8 mouse cellular contexts compared by ENCODE assay signal in the genomic region with DNA sequence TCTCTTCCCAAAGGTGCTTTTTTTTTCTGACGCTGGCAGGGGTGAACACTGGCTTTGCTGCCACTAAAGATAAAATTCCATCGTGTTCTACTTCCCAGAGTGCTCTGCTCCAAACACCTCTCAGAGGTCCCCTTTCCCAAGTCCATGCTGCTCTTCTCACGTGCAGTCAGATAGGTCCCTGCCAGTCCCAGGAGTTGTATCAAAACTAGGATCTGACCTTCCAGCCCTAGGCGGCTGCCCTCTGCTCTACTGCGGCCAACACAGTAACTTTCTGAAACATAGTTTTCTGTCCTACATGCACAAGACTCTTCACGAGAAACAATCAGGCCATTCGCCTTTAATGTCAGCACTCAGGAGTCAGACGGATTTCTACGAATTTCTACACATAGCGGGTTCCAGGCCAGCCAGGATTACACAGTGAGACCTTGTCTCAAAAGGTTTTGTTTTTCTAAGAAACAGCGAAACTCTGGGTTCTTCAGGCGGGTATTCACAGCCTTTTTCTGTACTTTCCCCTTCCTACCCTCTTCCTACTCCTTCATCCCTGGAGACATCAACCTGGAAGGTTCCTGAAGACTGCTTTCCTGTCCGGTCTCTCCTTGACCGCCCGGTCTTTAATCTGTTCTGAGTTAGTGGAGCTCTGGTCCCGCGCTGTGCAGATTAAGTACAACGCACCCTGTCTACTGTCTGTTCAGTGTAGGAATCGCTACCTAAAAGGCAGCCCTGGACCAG. TPM values are rescaled to one million over a fixed set of nuclear protein-coding genes. Genes with fewer than 3 reads are reported as not detected.
DNase-seq lines count a peak whose midpoint lies in the region; ATAC-seq and TF ChIP-seq lines count a peak whose summit lies in the region.

No protein-coding gene starts in this region.

- H3K27me3 ChIP-seq in lung, postnatal 0 days (replicated peaks; ENCODE audit: insufficient read depth, low read length), result no peaks in the 10 kb centered on the region
- H3K27me3 ChIP-seq in embryonic facial prominence, embryonic 14.5 days (replicated peaks; ENCODE audit: control insufficient read depth, insufficient read depth, low read length), result no peaks in the 10 kb centered on the region
- H3K27me3 ChIP-seq in hindbrain, embryonic 14.5 days (ENCODE audit: control insufficient read depth, insufficient read depth, low read length), result no peaks in the 10 kb centered on the region
- no peaks in the 10 kb centered on the region for H3K27me3 ChIP-seq in midbrain, embryonic 14.5 days (ENCODE audit: control insufficient read depth, insufficient read depth, low read length)

- peak overlapping the region; percentile 67 for H3K4me2 ChIP-seq in lung, postnatal 0 days (replicated peaks; ENCODE audit: low read depth, low read length)
- H3K4me2 ChIP-seq in embryonic facial prominence, embryonic 14.5 days (ENCODE audit: low read depth, low read length), result peak overlapping the region; percentile 63
- H3K4me2 ChIP-seq in hindbrain, embryonic 14.5 days (replicated peaks), result peak overlapping the region; percentile 79
- H3K4me2 ChIP-seq in midbrain, embryonic 14.5 days (ENCODE audit: low read length), result peak overlapping the region; percentile 85

- TF ChIP-seq EP300 in lung, postnatal 0 days (IDR thresholded peaks at IDR 0.05), result no peak

- H3K9ac ChIP-seq in lung, postnatal 0 days (replicated peaks; ENCODE audit: low read depth), result peak overlapping the region; percentile 47
- peak overlapping the region; percentile 63 for H3K9ac ChIP-seq in embryonic facial prominence, embryonic 14.5 days (ENCODE audit: low read depth, low read length)
- H3K9ac ChIP-seq in hindbrain, embryonic 14.5 days, result peak overlapping the region; percentile 80
- H3K9ac ChIP-seq in midbrain, embryonic 14.5 days (replicated peaks; ENCODE audit: low read length), result peak overlapping the region; percentile 80

- H3K27ac ChIP-seq in lung, postnatal 0 days (ENCODE audit: low read length), result peak overlapping the region; percentile 85
- H3K27ac ChIP-seq in embryonic facial prominence, embryonic 14.5 days (replicated peaks; ENCODE audit: low read depth, low read length), result peak overlapping the region; percentile 85
- H3K27ac ChIP-seq in hindbrain, embryonic 14.5 days, result peak overlapping the region; percentile 81
- H3K27ac ChIP-seq in midbrain, embryonic 14.5 days (replicated peaks; ENCODE audit: low read depth, low read length), result peak overlapping the region; percentile 85

- H3K4me3 ChIP-seq in lung, postnatal 0 days (ENCODE audit: low read depth, low read length), result peak overlapping the region; percentile 39
- peak overlapping the region; percentile 56 for H3K4me3 ChIP-seq in embryonic facial prominence, embryonic 14.5 days (ENCODE audit: low read depth, low read length)
- H3K4me3 ChIP-seq in hindbrain, embryonic 14.5 days (replicated peaks; ENCODE audit: low read length), result peak overlapping the region; percentile 58
- H3K4me3 ChIP-seq in midbrain, embryonic 14.5 days (replicated peaks; ENCODE audit: low read depth, low read length), result peak overlapping the region; percentile 60

- DNase-seq in lung, postnatal 0 days (ENCODE audit: low spot score), result peak; percentile 28
- DNase-seq in lung, postnatal 4 days, result no peak
- no peak for DNase-seq in embryonic facial prominence, embryonic 14.5 days (ENCODE audit: low spot score)
- no peak for DNase-seq in hindbrain, embryonic 14.5 days (ENCODE audit: low spot score)
- DNase-seq in midbrain, embryonic 14.5 days, result no peak
- no peak for DNase-seq in left cerebral cortex, postnatal 4 days
- DNase-seq in layer of hippocampus, postnatal 14 days (ENCODE audit: low spot score in 2 of 2), result no peak

- H3K9me3 ChIP-seq in lung, postnatal 0 days (ENCODE audit: low read length), result no peaks in the 10 kb centered on the region
- H3K9me3 ChIP-seq in embryonic facial prominence, embryonic 14.5 days (ENCODE audit: control insufficient read depth, low read length), result no peaks in the 10 kb centered on the region
- H3K9me3 ChIP-seq in hindbrain, embryonic 14.5 days (ENCODE audit: control insufficient read depth, low read length), result no peaks in the 10 kb centered on the region
- H3K9me3 ChIP-seq in midbrain, embryonic 14.5 days (ENCODE audit: control insufficient read depth, low read length), result no peaks in the 10 kb centered on the region

- no peak for ATAC-seq in lung, postnatal 0 days
- ATAC-seq in embryonic facial prominence, embryonic 14.5 days (ENCODE audit: low read depth), result no peak
- ATAC-seq in hindbrain, embryonic 14.5 days (ENCODE audit: low FRiP score), result no peak; the same call in 1 of the 2 replicates
- ATAC-seq in midbrain, embryonic 14.5 days (ENCODE audit: low FRiP score, low TSS enrichment), result no peak
- ATAC-seq in frontal cortex, adult (ENCODE audit: low TSS enrichment), result no peak

- 16% methylated on average over 19 of the region's 19 CpGs for WGBS in lung, postnatal 0 days
- 22% methylated on average over 19 of the region's 19 CpGs for WGBS in embryonic facial prominence, embryonic 14.5 days
- 33% methylated on average over 19 of the region's 19 CpGs for WGBS in hindbrain, embryonic 14.5 days
- 32% methylated on average over 19 of the region's 19 CpGs for WGBS in midbrain, embryonic 14.5 days

- 0 out of 2 replicates have a peak, but pooled peaks cover 6% of the 10 kb centered on the region for H3K4me1 ChIP-seq in lung, postnatal 0 days (ENCODE audit: insufficient read depth, low read depth, low read length)
- peaks cover 12% of the 10 kb centered on the region for H3K4me1 ChIP-seq in embryonic facial prominence, embryonic 14.5 days (ENCODE audit: control insufficient read depth, insufficient read depth, low read length)
- H3K4me1 ChIP-seq in hindbrain, embryonic 14.5 days (replicated peaks; ENCODE audit: control insufficient read depth, insufficient read depth, low read length), result peaks cover 13% of the 10 kb centered on the region
- peaks cover 5% of the 10 kb centered on the region; the same call in 1 of the 2 replicates for H3K4me1 ChIP-seq in midbrain, embryonic 14.5 days (ENCODE audit: control insufficient read depth, insufficient read depth, low read length)

- intact Hi-C loops in left cerebral cortex, postnatal 4 days (cut with DNase I), result no loop called here

- TF ChIP-seq CTCF in lung, postnatal 0 days (IDR thresholded peaks at IDR 0.05), result no peak

- H3K36me3 ChIP-seq in lung, postnatal 0 days (ENCODE audit: insufficient read depth, low read length), result no peaks in the 10 kb centered on the region
- H3K36me3 ChIP-seq in embryonic facial prominence, embryonic 14.5 days (ENCODE audit: control insufficient read depth, insufficient read depth, low read length), result no peaks in the 10 kb centered on the region
- H3K36me3 ChIP-seq in hindbrain, embryonic 14.5 days (replicated peaks; ENCODE audit: control insufficient read depth, insufficient read depth), result no peaks in the 10 kb centered on the region
- no peaks in the 10 kb centered on the region for H3K36me3 ChIP-seq in midbrain, embryonic 14.5 days (ENCODE audit: control insufficient read depth, insufficient read depth, low read length)

RNA-seq across cellular contexts. Expression of a gene that starts 19.8 kb away (rescaled TPM):
- polyA plus RNA-seq in lung, postnatal 0 days (2015; fragmentation: Nextera tagmentation; extraction: Ambion mirVana), result 41.6 and 93.7 TPM in 2 replicates
- 7.6 and 8.0 TPM in 2 replicates for polyA plus RNA-seq in embryonic facial prominence, embryonic 14.5 days (2014; fragmentation: Nextera tagmentation; extraction: Ambion mirVana)
- 8.4 and 10.6 TPM in 2 replicates for polyA plus RNA-seq in hindbrain, embryonic 14.5 days (2014; fragmentation: Nextera tagmentation; extraction: Ambion mirVana)
- 5.9 and 6.8 TPM in 2 replicates for polyA plus RNA-seq in midbrain, embryonic 14.5 days (2014; fragmentation: Nextera tagmentation; extraction: Ambion mirVana)
- 100 to 1,000 TPM in 1 of 2 experiments, 10 to 100 TPM in 1; 89.1 to 102 TPM for total RNA-seq in left cerebral cortex, postnatal 4 days (2021)
- total RNA-seq in layer of hippocampus, postnatal 14 days (2021), result 100 to 1,000 TPM; 147 to 154 TPM

RNA-seq across cellular contexts. Expression of a gene that starts 55.0 kb away (rescaled TPM):
- polyA plus RNA-seq in lung, postnatal 0 days (2015; fragmentation: Nextera tagmentation; extraction: Ambion mirVana), result 0.53 and 0.60 TPM in 2 replicates
- polyA plus RNA-seq in embryonic facial prominence, embryonic 14.5 days (2014; fragmentation: Nextera tagmentation; extraction: Ambion mirVana), result 0.37 and 0.51 TPM in 2 replicates
- polyA plus RNA-seq in hindbrain, embryonic 14.5 days (2014; fragmentation: Nextera tagmentation; extraction: Ambion mirVana), result 0.25 and 0.30 TPM in 2 replicates
- polyA plus RNA-seq in midbrain, embryonic 14.5 days (2014; fragmentation: Nextera tagmentation; extraction: Ambion mirVana), result 0.11 and 0.19 TPM in 2 replicates
- 1 to 10 TPM; 1.7 to 2.3 TPM for total RNA-seq in left cerebral cortex, postnatal 4 days (2021)
- 1 to 10 TPM; 2.5 to 2.6 TPM for total RNA-seq in layer of hippocampus, postnatal 14 days (2021)
